Mouse (Mus musculus) spleen, adult 2 months (tissue): ENCODE data around the gene Rab29.

Source experiments
- CTCF ChIP-seq: fragments of 200-500 bp; IDR thresholded peaks from 2 replicates; pipeline ENCODE4 v1.5.1; 2011; ENCODE audit warnings: mild to moderate bottlenecking, inconsistent platforms; ENCODE audit not compliant: insufficient read depth, insufficient read length, insufficient replicate concordance; ENCODE audit errors: extremely low read depth
- POLR2A ChIP-seq: fragments of 200-500 bp; IDR thresholded peaks from 2 replicates; pipeline ENCODE4 v1.6.1; 2011; ENCODE audit warnings: low read depth, low read length, inconsistent platforms

- no peak for TF ChIP-seq CTCF
- TF ChIP-seq POLR2A: no peak
Measured at GRCm38 (mm10) chr1:131827207-131827786, 39.7 kb upstream of the Rab29 start, which contains the start of gene Slc41a1.
